Mouse (Mus musculus): ENCODE data around the gene 1700001O22Rik. TPM values are rescaled to one million over a fixed set of nuclear protein-coding genes. Genes with fewer than 3 reads are reported as not detected.

The 1700001O22Rik gene
- total RNA-seq, 4 experiments from 2014 or later: 7.7 to 9.5 (median 9.3) TPM

- DNase-seq (ENCODE audit: low spot score in 2 of 2): no peak
Measured at GRCm38 (mm10) chr2:30754831-30755230, 48.6 kb downstream of the 1700001O22Rik start.

GRCm38 (mm10) chr2:30753219-30753618 is 50.2 kb downstream of the 1700001O22Rik start:
- DNase-seq (ENCODE audit: low spot score in 2 of 2): no peak

- no peak for DNase-seq (ENCODE audit: low spot score in 2 of 2)
Measured at GRCm38 (mm10) chr2:30752471-30752870, 51.0 kb downstream of the 1700001O22Rik start.

- no peak for DNase-seq (ENCODE audit: low spot score in 2 of 2)
Measured at GRCm38 (mm10) chr2:30750025-30750424, 53.4 kb downstream of the 1700001O22Rik start.

- no peak for DNase-seq (ENCODE audit: low spot score in 2 of 2)
Measured at GRCm38 (mm10) chr2:30747602-30748162, 55.8 kb downstream of the 1700001O22Rik start.

Other genes with a start within 250 kb of the 1700001O22Rik start
- gene Cstad, start 208.6 kb downstream of the 1700001O22Rik start, total RNA-seq (2022): 1 to 10 TPM; 6.1 to 8.8 (median 8.0) TPM
- 10 to 100 TPM; 30.5 to 38.9 (median 34.4) TPM for gene Ntmt1, start 4.2 kb upstream of the 1700001O22Rik start, total RNA-seq (2022)
- gene Asb6, start 26.7 kb upstream of the 1700001O22Rik start, total RNA-seq (2022): 10 to 100 TPM; 29.6 to 41.9 (median 38.2) TPM
- gene Prrx2, start 31.3 kb upstream of the 1700001O22Rik start, total RNA-seq (2022): 1 to 10 TPM; 2.1 to 3.1 (median 2.9) TPM
- 1 to 10 TPM; 4.3 to 7.3 (median 6.9) TPM for gene Ptges, start 126.2 kb upstream of the 1700001O22Rik start, total RNA-seq (2022)
- 10 to 100 TPM; 25.8 to 29.1 (median 28.0) TPM for gene Tor1b, start 149.3 kb upstream of the 1700001O22Rik start, total RNA-seq (2022)
- gene Tor1a, start 164.3 kb upstream of the 1700001O22Rik start, total RNA-seq (2022): 10 to 100 TPM; 34.4 to 45.2 (median 37.9) TPM
- 10 to 100 TPM; 63.7 to 79.7 (median 70.2) TPM for gene BC005624, start 178.5 kb upstream of the 1700001O22Rik start, total RNA-seq (2022)
- 10 to 100 TPM; 73.0 to 84.0 (median 79.6) TPM for gene Usp20, start 178.6 kb upstream of the 1700001O22Rik start, total RNA-seq (2022)

All from left cerebral cortex, adult 8-10 months (tissue).